Mouse (Mus musculus): ENCODE measurements around the gene Gm11168. TPM values are rescaled to one million over a fixed set of nuclear protein-coding genes. Genes with fewer than 3 reads are reported as not detected.

The Gm11168 gene
- total RNA-seq (2023; ENCODE audit: inconsistent age): 0.99 TPM in 1 of 4 replicates, not detected in the others

GRCm38 (mm10) chr9:3002794-3003396 lies at the start of gene Gm11168:
Gene Gm11168, plus strand, starts transcription at chr9:3003346.

GRCm38 (mm10) chr9:3000445-3000972 lies 2.6 kb upstream of the Gm11168 start, which contains the start of gene Gm10722:
Gene Gm10722, plus strand, starts transcription at chr9:3000922.

GRCm38 (mm10) chr9:3012733-3013279 lies 9.7 kb downstream of the Gm11168 start, which contains the start of gene Gm10721:
Gene Gm10721, plus strand, starts transcription at chr9:3013140.

DNA sequence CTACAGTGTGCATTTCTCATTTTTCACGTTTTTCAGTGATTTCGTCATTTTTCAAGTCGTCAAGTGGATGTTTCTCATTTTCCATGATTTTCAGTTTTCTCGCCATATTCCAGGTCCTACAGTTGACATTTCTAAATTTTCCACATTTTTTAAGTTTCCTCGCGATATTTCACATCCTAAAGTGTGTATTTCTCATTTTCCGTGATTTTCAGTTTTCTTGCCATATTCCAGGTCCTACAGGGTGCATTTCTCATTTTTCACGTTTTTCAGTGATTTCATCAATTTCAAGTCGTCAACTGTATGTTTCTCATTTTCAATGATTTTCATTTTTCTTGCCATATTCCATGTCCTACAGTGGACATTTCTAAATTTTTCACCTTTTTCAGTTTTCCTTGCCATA lies 12.2 kb downstream of the Gm11168 start, which contains the start of gene Gm10720:
Gene Gm10720 (plus strand): TSS at position 301 of the 400 bp plus-strand sequence.

GRCm38 (mm10) chr9:3017108-3017507 lies 14.0 kb downstream of the Gm11168 start, which contains the start of gene Gm10719:
Gene Gm10719, plus strand, starts transcription at chr9:3017408.

GRCm38 (mm10) chr9:3023312-3023984 lies 20.3 kb downstream of the Gm11168 start, which contains the start of gene Gm10718:
Gene Gm10718, plus strand, starts transcription at chr9:3023547.

GRCm38 (mm10) chr9:3024912-3025467 lies 21.8 kb downstream of the Gm11168 start, which contains the start of gene Gm10717:
Gene Gm10717, plus strand, starts transcription at chr9:3025417.

DNA sequence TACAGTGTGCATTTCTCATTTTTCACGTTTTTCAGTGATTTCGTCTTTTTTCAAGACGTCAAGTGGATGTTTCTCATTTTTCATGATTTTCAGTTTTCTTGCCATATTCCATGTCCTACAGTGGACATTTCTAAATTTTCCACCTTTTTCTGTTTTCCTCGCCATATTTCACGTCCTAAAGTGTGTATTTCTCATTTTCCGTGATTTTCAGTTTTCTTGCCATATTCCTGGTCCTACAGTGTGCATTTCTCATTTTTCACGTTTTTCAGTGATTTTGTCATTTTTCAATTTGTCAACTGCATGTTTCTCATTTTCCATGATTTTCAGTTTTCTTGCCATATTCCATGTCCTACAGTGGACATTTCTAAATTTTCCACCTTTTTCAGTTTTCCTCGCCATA lies 31.2 kb downstream of the Gm11168 start, which contains the start of gene Gm17535:
Gene Gm17535 (plus strand): TSS at position 301 of the 400 bp plus-strand sequence.

GRCm38 (mm10) chr9:3036577-3036976 lies 33.4 kb downstream of the Gm11168 start, which contains the start of gene Gm10715:
Gene Gm10715, plus strand, starts transcription at chr9:3036877.

Other genes with a start within 250 kb of the Gm11168 start
- not detected in 4 replicates for gene Gm10722, start 2.4 kb upstream of the Gm11168 start, total RNA-seq (2023; ENCODE audit: inconsistent age)
- 1.1 to 2.4 TPM in 2 of 4 replicates, not detected in the others for gene Gm10721, start 9.8 kb downstream of the Gm11168 start, total RNA-seq (2023; ENCODE audit: inconsistent age)
- gene Gm10720, start 12.3 kb downstream of the Gm11168 start, total RNA-seq (2023; ENCODE audit: inconsistent age): not detected in 4 replicates
- 1.0 to 3.2 TPM (median 2.0 TPM) in 4 replicates for gene Gm10719, start 14.1 kb downstream of the Gm11168 start, total RNA-seq (2023; ENCODE audit: inconsistent age)
- gene Gm10718, start 20.2 kb downstream of the Gm11168 start, total RNA-seq (2023; ENCODE audit: inconsistent age): 2.6 to 5.8 TPM (median 4.2 TPM) in 4 replicates
- gene Gm10717, start 22.1 kb downstream of the Gm11168 start, total RNA-seq (2023; ENCODE audit: inconsistent age): not detected in 4 replicates
- not detected in 4 replicates for gene Gm17535, start 31.3 kb downstream of the Gm11168 start, total RNA-seq (2023; ENCODE audit: inconsistent age)
- not detected in 4 replicates for gene Gm10715, start 33.5 kb downstream of the Gm11168 start, total RNA-seq (2023; ENCODE audit: inconsistent age)

All from B cell, adult (primary cell).